Mouse (Mus musculus): ENCODE measurements around the gene Gm11437.

DNA sequence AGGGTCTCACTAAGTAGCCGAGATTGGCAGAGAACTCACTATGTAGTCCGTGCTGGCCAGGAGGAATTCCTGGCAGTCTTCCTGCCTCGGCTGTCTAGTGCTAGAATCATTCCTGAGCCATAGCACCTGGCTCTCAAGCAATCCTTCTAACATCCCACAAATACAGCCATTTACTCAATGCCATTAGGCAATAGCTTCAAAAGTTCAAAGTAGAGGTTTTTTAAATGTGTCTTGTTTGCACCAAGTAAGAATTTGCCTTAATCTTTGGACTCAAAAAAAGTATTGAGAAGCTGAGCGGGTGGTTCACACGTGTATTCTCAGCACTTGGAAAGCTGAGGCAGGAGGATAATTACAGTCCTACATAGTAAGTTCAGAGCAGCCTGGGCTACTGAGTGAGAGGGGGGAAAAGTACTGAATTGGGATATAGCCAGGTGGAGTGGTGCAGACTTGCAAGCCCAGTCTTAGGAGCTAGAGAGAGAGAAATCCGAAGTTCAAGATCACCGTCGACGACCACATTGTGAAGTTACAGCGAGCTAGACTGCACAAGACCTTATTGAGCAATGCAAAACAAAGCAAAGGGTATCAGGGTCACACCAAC lies 22.0 kb downstream of the Gm11437 start:
- no peak for TF ChIP-seq CTCF (IDR thresholded peaks at IDR 0.05; ENCODE audit: extremely low read depth, insufficient read length, insufficient replicate concordance, low read depth, low read length)
- TF ChIP-seq POLR2A (IDR thresholded peaks at IDR 0.05; ENCODE audit: low read depth, low read length) = no peak

Measured in small intestine, adult 2 months (tissue).